Mouse (Mus musculus): Measurements from ENCODE around the gene Mns1.
"Not testable (repeated sequence)": the region's sequence is repeated elsewhere in the genome, so short reads cannot be mapped to it uniquely, and the experiment has no call there.

Gene Mns1

GRCm38 (mm10) chr9:72437822-72438701 lies at the start of gene Mns1:
Gene Mns1 (plus strand): TSS chr9:72438011.
- peak; percentile 82 for DNase-seq

GRCm38 (mm10) chr9:72388934-72389333 lies 48.9 kb upstream of the Mns1 start:
- no peak for DNase-seq

GRCm38 (mm10) chr9:72389431-72390002 lies 48.3 kb upstream of the Mns1 start:
- DNase-seq = no peak

GRCm38 (mm10) chr9:72390321-72391077 lies 47.3 kb upstream of the Mns1 start:
- no peak for DNase-seq

- no peak for DNase-seq
Observed at GRCm38 (mm10) chr9:72392686-72393085, 45.1 kb upstream of the Mns1 start.

GRCm38 (mm10) chr9:72393238-72393637 lies 44.6 kb upstream of the Mns1 start:
- peak; percentile 61 for DNase-seq

- peak; percentile 7 for DNase-seq
Observed at GRCm38 (mm10) chr9:72393869-72394341, 43.9 kb upstream of the Mns1 start.

- no peak for DNase-seq
Observed at GRCm38 (mm10) chr9:72400121-72400520, 37.7 kb upstream of the Mns1 start.

- DNase-seq = not testable (repeated sequence)
Observed at GRCm38 (mm10) chr9:72401769-72402168, 36.0 kb upstream of the Mns1 start.

GRCm38 (mm10) chr9:72403421-72403820 lies 34.4 kb upstream of the Mns1 start:
- no peak for DNase-seq

- DNase-seq = no peak
Observed at GRCm38 (mm10) chr9:72404446-72404845, 33.4 kb upstream of the Mns1 start.

GRCm38 (mm10) chr9:72404934-72405333 lies 32.9 kb upstream of the Mns1 start:
- no peak for DNase-seq

GRCm38 (mm10) chr9:72405882-72406638 lies 31.8 kb upstream of the Mns1 start:
- DNase-seq = no peak

- peak; percentile 57 for DNase-seq
Observed at GRCm38 (mm10) chr9:72408131-72408586, 29.7 kb upstream of the Mns1 start.

- DNase-seq = no peak
Observed at GRCm38 (mm10) chr9:72409381-72410225, 28.2 kb upstream of the Mns1 start.

- no peak for DNase-seq
Observed at GRCm38 (mm10) chr9:72411746-72412145, 26.1 kb upstream of the Mns1 start.

- DNase-seq = no peak
Observed at GRCm38 (mm10) chr9:72418443-72418842, 19.4 kb upstream of the Mns1 start.

GRCm38 (mm10) chr9:72420490-72420889 lies 17.3 kb upstream of the Mns1 start:
- no peak for DNase-seq

GRCm38 (mm10) chr9:72422284-72422683 lies 15.5 kb upstream of the Mns1 start:
- no peak for DNase-seq

- DNase-seq = no peak
Observed at GRCm38 (mm10) chr9:72422753-72423152, 15.1 kb upstream of the Mns1 start.

GRCm38 (mm10) chr9:72425300-72425850 lies 12.4 kb upstream of the Mns1 start:
- no peak for DNase-seq
